Mouse (Mus musculus): Measurements from ENCODE around the gene Uso1. TPM values are rescaled to one million over a fixed set of nuclear protein-coding genes. Genes with fewer than 3 reads are reported as not detected.
"Not testable (repeated sequence)": the region's sequence is repeated elsewhere in the genome, so short reads cannot be mapped to it uniquely, and the experiment has no call there.

The Uso1 gene
- polyA plus RNA-seq, 1 experiment from 2014 or later, result 34.1 TPM

GRCm38 (mm10) chr5:92144954-92145708 is 7.4 kb downstream of the Uso1 start:
- Histone ChIP-seq H3K4me1 (replicated peaks; ENCODE audit: control insufficient read depth, insufficient read depth, low read length) (no peaks in the 10 kb centered on the region), H3K9me3 (ENCODE audit: control insufficient read depth, low read length) (no peaks in the 10 kb centered on the region), H3K4me3 (ENCODE audit: low read depth, low read length) (no peak overlapping the region), H3K27me3 (ENCODE audit: control insufficient read depth, insufficient read depth, low read length) (no peaks in the 10 kb centered on the region), H3K9ac (ENCODE audit: low read depth, low read length) (no peak overlapping the region), H3K27ac (ENCODE audit: low read depth, low read length) (no peak overlapping the region), H3K36me3 (ENCODE audit: control insufficient read depth, insufficient read depth, low read length) (peaks cover 3% of the 10 kb centered on the region; the same call in 1 of the 2 replicates), H3K4me2 (replicated peaks; ENCODE audit: low read depth, low read length) (no peak overlapping the region)
- ATAC-seq (ENCODE audit: low FRiP score) (no peak), DNase-seq (ENCODE audit: low spot score) (no peak)
- WGBS, result 95% methylated on average over 7 of the region's 7 CpGs

GRCm38 (mm10) chr5:92148248-92148647 is 10.5 kb downstream of the Uso1 start:
- Histone ChIP-seq H3K27me3 (ENCODE audit: control insufficient read depth, insufficient read depth, low read length) (no peaks in the 10 kb centered on the region), H3K9me3 (ENCODE audit: control insufficient read depth, low read length) (no peaks in the 10 kb centered on the region), H3K27ac (ENCODE audit: low read depth, low read length) (no peak overlapping the region), H3K4me1 (replicated peaks; ENCODE audit: control insufficient read depth, insufficient read depth, low read length) (no peaks in the 10 kb centered on the region), H3K36me3 (ENCODE audit: control insufficient read depth, insufficient read depth, low read length) (peaks cover 3% of the 10 kb centered on the region; the same call in 1 of the 2 replicates), H3K4me2 (replicated peaks; ENCODE audit: low read depth, low read length) (no peak overlapping the region), H3K4me3 (ENCODE audit: low read depth, low read length) (no peak overlapping the region), H3K9ac (ENCODE audit: low read depth, low read length) (no peak overlapping the region)
- WGBS, result 95% methylated on average over 3 of the region's 3 CpGs
- no peak for DNase-seq (ENCODE audit: low spot score)
- no peak for ATAC-seq (ENCODE audit: low FRiP score)

- no peak for DNase-seq (ENCODE audit: low spot score)
- Histone ChIP-seq H3K36me3 (ENCODE audit: control insufficient read depth, insufficient read depth, low read length) (peaks cover 3% of the 10 kb centered on the region; the same call in 1 of the 2 replicates), H3K9me3 (ENCODE audit: control insufficient read depth, low read length) (no peaks in the 10 kb centered on the region), H3K27me3 (ENCODE audit: control insufficient read depth, insufficient read depth, low read length) (no peaks in the 10 kb centered on the region), H3K4me3 (ENCODE audit: low read depth, low read length) (no peak overlapping the region), H3K9ac (ENCODE audit: low read depth, low read length) (no peak overlapping the region), H3K4me1 (replicated peaks; ENCODE audit: control insufficient read depth, insufficient read depth, low read length) (no peaks in the 10 kb centered on the region), H3K27ac (ENCODE audit: low read depth, low read length) (no peak overlapping the region), H3K4me2 (replicated peaks; ENCODE audit: low read depth, low read length) (no peak overlapping the region)
- ATAC-seq (ENCODE audit: low FRiP score), result no peak
- WGBS, result 93% methylated on average over 5 of the region's 5 CpGs
Observed at GRCm38 (mm10) chr5:92149330-92149982, 11.7 kb downstream of the Uso1 start.

GRCm38 (mm10) chr5:92154861-92155260 is 17.1 kb downstream of the Uso1 start:
- no peaks in the 10 kb centered on the region for H3K9me3 ChIP-seq (ENCODE audit: control insufficient read depth, low read length)
- H3K27me3 ChIP-seq (ENCODE audit: control insufficient read depth, insufficient read depth, low read length), result no peaks in the 10 kb centered on the region
- no peak overlapping the region for H3K9ac ChIP-seq (ENCODE audit: low read depth, low read length)
- H3K36me3 ChIP-seq (ENCODE audit: control insufficient read depth, insufficient read depth, low read length), result 0 out of 2 replicates have a peak, but pooled peaks cover 2% of the 10 kb centered on the region
- WGBS, result 89% methylated on average over 3 of the region's 3 CpGs
- DNase-seq (ENCODE audit: low spot score), result no peak
- no peaks in the 10 kb centered on the region for H3K4me1 ChIP-seq (replicated peaks; ENCODE audit: control insufficient read depth, insufficient read depth, low read length)
- H3K4me2 ChIP-seq (replicated peaks; ENCODE audit: low read depth, low read length), result no peak overlapping the region
- no peak overlapping the region for H3K27ac ChIP-seq (ENCODE audit: low read depth, low read length)
- ATAC-seq (ENCODE audit: low FRiP score), result no peak
- H3K4me3 ChIP-seq (ENCODE audit: low read depth, low read length), result no peak overlapping the region

- Histone ChIP-seq H3K36me3 (ENCODE audit: control insufficient read depth, insufficient read depth, low read length) (no peaks in the 10 kb centered on the region), H3K27ac (ENCODE audit: low read depth, low read length) (no peak overlapping the region), H3K4me3 (ENCODE audit: low read depth, low read length) (no peak overlapping the region), H3K4me1 (replicated peaks; ENCODE audit: control insufficient read depth, insufficient read depth, low read length) (no peaks in the 10 kb centered on the region), H3K4me2 (replicated peaks; ENCODE audit: low read depth, low read length) (no peak overlapping the region), H3K9ac (ENCODE audit: low read depth, low read length) (no peak overlapping the region), H3K9me3 (ENCODE audit: control insufficient read depth, low read length) (no peaks in the 10 kb centered on the region), H3K27me3 (ENCODE audit: control insufficient read depth, insufficient read depth, low read length) (no peaks in the 10 kb centered on the region)
- whole genome bisulfite sequencing, result 95% methylated on average over 6 of the region's 6 CpGs
- DNase-seq (ENCODE audit: low spot score) (no peak), ATAC-seq (ENCODE audit: low FRiP score) (no peak)
Observed at GRCm38 (mm10) chr5:92165976-92166375, 28.2 kb downstream of the Uso1 start.

GRCm38 (mm10) chr5:92183071-92183830 is 45.5 kb downstream of the Uso1 start:
- ATAC-seq (ENCODE audit: low FRiP score) (no peak), DNase-seq (ENCODE audit: low spot score) (no peak)
- no peaks in the 10 kb centered on the region for H3K36me3 ChIP-seq (ENCODE audit: control insufficient read depth, insufficient read depth, low read length)
- no peak overlapping the region for H3K27ac ChIP-seq (ENCODE audit: low read depth, low read length)
- H3K4me3 ChIP-seq (ENCODE audit: low read depth, low read length), result no peak overlapping the region
- WGBS, result 89% methylated on average over 8 of the region's 8 CpGs
- H3K27me3 ChIP-seq (ENCODE audit: control insufficient read depth, insufficient read depth, low read length), result no peaks in the 10 kb centered on the region
- H3K9ac ChIP-seq (ENCODE audit: low read depth, low read length), result no peak overlapping the region
- H3K9me3 ChIP-seq (ENCODE audit: control insufficient read depth, low read length), result no peaks in the 10 kb centered on the region
- no peak overlapping the region for H3K4me2 ChIP-seq (replicated peaks; ENCODE audit: low read depth, low read length)
- no peaks in the 10 kb centered on the region for H3K4me1 ChIP-seq (replicated peaks; ENCODE audit: control insufficient read depth, insufficient read depth, low read length)

- Histone ChIP-seq H3K9ac (ENCODE audit: low read depth, low read length) (no peak overlapping the region), H3K4me1 (replicated peaks; ENCODE audit: control insufficient read depth, insufficient read depth, low read length) (no peaks in the 10 kb centered on the region), H3K4me3 (ENCODE audit: low read depth, low read length) (no peak overlapping the region), H3K9me3 (ENCODE audit: control insufficient read depth, low read length) (no peaks in the 10 kb centered on the region), H3K36me3 (ENCODE audit: control insufficient read depth, insufficient read depth, low read length) (peaks cover 10% of the 10 kb centered on the region), H3K4me2 (replicated peaks; ENCODE audit: low read depth, low read length) (no peak overlapping the region), H3K27me3 (ENCODE audit: control insufficient read depth, insufficient read depth, low read length) (no peaks in the 10 kb centered on the region), H3K27ac (ENCODE audit: low read depth, low read length) (no peak overlapping the region)
- WGBS, result 94% methylated on average over 7 of the region's 7 CpGs
- ATAC-seq (ENCODE audit: low FRiP score), result no peak
- DNase-seq (ENCODE audit: low spot score), result no peak
Observed at GRCm38 (mm10) chr5:92188881-92189483, 51.2 kb downstream of the Uso1 start.

- WGBS, result 56% methylated on average over 2 of the region's 2 CpGs
- not testable (repeated sequence) for H3K4me1 ChIP-seq (replicated peaks; ENCODE audit: control insufficient read depth, insufficient read depth, low read length); H3K36me3 ChIP-seq (ENCODE audit: control insufficient read depth, insufficient read depth, low read length); H3K27ac ChIP-seq (ENCODE audit: low read depth, low read length); H3K9ac ChIP-seq (ENCODE audit: low read depth, low read length); H3K9me3 ChIP-seq (ENCODE audit: control insufficient read depth, low read length); H3K4me2 ChIP-seq (replicated peaks; ENCODE audit: low read depth, low read length); H3K4me3 ChIP-seq (ENCODE audit: low read depth, low read length); ATAC-seq (ENCODE audit: low FRiP score); H3K27me3 ChIP-seq (ENCODE audit: control insufficient read depth, insufficient read depth, low read length)
- peak; percentile 35 for DNase-seq (ENCODE audit: low spot score)
Observed at GRCm38 (mm10) chr5:92195716-92196115, 58.0 kb downstream of the Uso1 start.
